Mouse (Mus musculus) neural tube, embryonic 10.5 days (tissue): Measurements from ENCODE around the gene Icos.

Source experiments
- DNase-seq: peaks from one replicate; pipeline ENCODE4 v3.0.0-alpha.2; 2017; ENCODE audit warnings: low spot score; ENCODE audit errors: extremely low spot score

Icos gene

GRCm38 (mm10) chr1:60961080-60961479 is 16.6 kb upstream of the Icos start:
- DNase-seq, result no peak

- DNase-seq, result no peak
These were observed 15.6 kb upstream of the Icos start for GRCm38 (mm10) chr1:60962095-60962494.

GRCm38 (mm10) chr1:60967521-60967920 is 10.2 kb upstream of the Icos start:
- no peak for DNase-seq

GRCm38 (mm10) chr1:60970846-60971245 is 6.9 kb upstream of the Icos start:
- DNase-seq, result no peak

- no peak for DNase-seq
These were observed 3.5 kb upstream of the Icos start for GRCm38 (mm10) chr1:60974221-60974620.

GRCm38 (mm10) chr1:60975646-60976294 is 2.0 kb upstream of the Icos start:
- DNase-seq, result no peak

GRCm38 (mm10) chr1:60979126-60979842 is 1.6 kb downstream of the Icos start:
- DNase-seq, result no peak

GRCm38 (mm10) chr1:60979843-60980235 is 2.1 kb downstream of the Icos start:
- DNase-seq, result no peak

- DNase-seq, result no peak
These were observed 7.3 kb downstream of the Icos start for GRCm38 (mm10) chr1:60985075-60985474.

- no peak for DNase-seq
These were observed 8.4 kb downstream of the Icos start for GRCm38 (mm10) chr1:60986141-60986540.

- DNase-seq, result no peak
These were observed 11.4 kb downstream of the Icos start for GRCm38 (mm10) chr1:60989086-60989485.

GRCm38 (mm10) chr1:60990305-60990704 is 12.6 kb downstream of the Icos start:
- no peak for DNase-seq

GRCm38 (mm10) chr1:60998008-60998557 is 20.4 kb downstream of the Icos start:
- DNase-seq, result no peak

GRCm38 (mm10) chr1:60998689-60999088 is 21.0 kb downstream of the Icos start:
- no peak for DNase-seq

- DNase-seq, result no peak
These were observed 24.1 kb downstream of the Icos start for GRCm38 (mm10) chr1:61001786-61002354.

- DNase-seq, result no peak
These were observed 28.5 kb downstream of the Icos start for GRCm38 (mm10) chr1:61006229-61006628.

GRCm38 (mm10) chr1:61007516-61007915 is 29.8 kb downstream of the Icos start:
- DNase-seq, result no peak

- no peak for DNase-seq
These were observed 38.9 kb downstream of the Icos start for GRCm38 (mm10) chr1:61016578-61017118.

- DNase-seq, result no peak
These were observed 49.0 kb downstream of the Icos start for GRCm38 (mm10) chr1:61026712-61027111.

- no peak for DNase-seq
These were observed 49.8 kb downstream of the Icos start for GRCm38 (mm10) chr1:61027519-61027918.

- DNase-seq, result no peak
These were observed 52.2 kb downstream of the Icos start for GRCm38 (mm10) chr1:61029919-61030318.

- no peak for DNase-seq
These were observed 52.8 kb downstream of the Icos start for GRCm38 (mm10) chr1:61030532-61030931.
